7 mouse cellular contexts compared by ENCODE assay signal in genomic region chr10:127152556-127152955, GRCm38 (mm10). TPM values are rescaled to one million over a fixed set of nuclear protein-coding genes. Genes with fewer than 3 reads are reported as not detected.
DNase-seq lines count a peak whose midpoint lies in the region; TF ChIP-seq lines count a peak whose summit lies in the region.
"Not testable (repeated sequence)": the region's sequence is repeated elsewhere in the genome, so short reads cannot be mapped to it uniquely, and the experiment has no call there.
"Had no signal": no experiment of that assay in that cellular context is flagged by ENCODE, and none has a peak within 500 bp of the region (broad histone marks: within the 10 kb centered on the region; RNA-seq: fewer than 3 reads in every experiment).

No protein-coding gene starts in this region.

- peak overlapping the region; percentile 18 for H3K27ac ChIP-seq in ES-Bruce4 (ENCODE audit: insufficient read depth, low read length)
- 0 out of 2 replicates have a peak overlapping the region, but pooled peaks have one; percentile 9 for H3K27ac ChIP-seq in liver, adult 2 months (replicated peaks; ENCODE audit: insufficient read depth, low read depth, low read length)
- peak overlapping the region; percentile 78 for H3K27ac ChIP-seq in small intestine, adult 2 months (ENCODE audit: insufficient read depth, low read depth, low read length)

- not testable (repeated sequence) for H3K9me3 ChIP-seq in ES-Bruce4 (replicated peaks; ENCODE audit: control insufficient read depth, insufficient read depth, low read length, poor library complexity, severe bottlenecking)

- not testable (repeated sequence) for H3K36me3 ChIP-seq in ES-Bruce4 (ENCODE audit: control insufficient read depth, insufficient read depth, low read length, poor library complexity, severe bottlenecking); liver, adult 2 months (ENCODE audit: control insufficient read depth, insufficient read depth, low read length); small intestine, adult 2 months (ENCODE audit: control insufficient read depth, insufficient read depth, low read length)

- H3K4me1 ChIP-seq in ES-Bruce4 (ENCODE audit: control insufficient read depth, insufficient read depth, low read length), result not testable (repeated sequence)
- peaks cover 16% of the 10 kb centered on the region for H3K4me1 ChIP-seq in liver, adult 2 months (ENCODE audit: control insufficient read depth, insufficient read depth, low read length)
- H3K4me1 ChIP-seq in small intestine, adult 2 months (ENCODE audit: control insufficient read depth, insufficient read depth, insufficient read length, low read length), result peaks cover 31% of the 10 kb centered on the region

- not testable (repeated sequence) for TF ChIP-seq EP300 in ES-Bruce4 (IDR thresholded peaks at IDR 0.05; ENCODE audit: insufficient read depth, low read depth, low read length)

- H3K4me3 ChIP-seq in ES-Bruce4 (ENCODE audit: low read depth, low read length); liver, adult 2 months (ENCODE audit: insufficient read depth, low read depth, low read length); small intestine, adult 2 months (ENCODE audit: low read depth, low read length): not testable (repeated sequence)

- not testable (repeated sequence) for H3K9ac ChIP-seq in ES-Bruce4 (ENCODE audit: low read depth, poor library complexity, severe bottlenecking); liver, adult 2 months (ENCODE audit: low read depth, low read length)

- not testable (repeated sequence) for TF ChIP-seq CTCF in ES-Bruce4 (IDR thresholded peaks at IDR 0.05; ENCODE audit: low read depth, low read length); liver, adult 2 months (IDR thresholded peaks at IDR 0.05; ENCODE audit: low read depth, low read length); small intestine, adult 2 months (IDR thresholded peaks at IDR 0.05; ENCODE audit: extremely low read depth, insufficient read length, insufficient replicate concordance, low read depth, low read length)

- DNase-seq in ES-CJ7 (ENCODE audit: low read depth, low spot score), result peak; percentile 77
- DNase-seq in R1 (ENCODE audit: low read depth, low spot score), result peak; percentile 91
- peak; percentile 85 for DNase-seq in ZHBTc4 (ENCODE audit: low read depth, low spot score)
- not testable (repeated sequence) for DNase-seq in liver, adult 2 months (ENCODE audit: extremely low read depth, low read depth, low spot score)

- H3K27me3 ChIP-seq in ES-Bruce4 (ENCODE audit: control insufficient read depth, insufficient read depth, low read length, poor library complexity, severe bottlenecking); liver, adult 2 months (ENCODE audit: control insufficient read depth, insufficient read depth, low read length); small intestine, adult 2 months (ENCODE audit: control insufficient read depth, insufficient read depth, low read length): not testable (repeated sequence)

- WGBS in liver, adult 2 months, result 91% methylated on average over 10 of the region's 10 CpGs
- 77% methylated on average over 10 of the region's 10 CpGs for WGBS in small intestine, adult 2 months

- H3K79me2 ChIP-seq in liver, adult 2 months (ENCODE audit: control insufficient read depth, insufficient read depth, low read length), result not testable (repeated sequence)

- not testable (repeated sequence) for TF ChIP-seq POLR2A in ES-Bruce4 (IDR thresholded peaks at IDR 0.05; ENCODE audit: insufficient read depth, low read length); liver, adult 2 months (IDR thresholded peaks at IDR 0.05; ENCODE audit: extremely low read depth, insufficient read depth, low read length); small intestine, adult 2 months (IDR thresholded peaks at IDR 0.05; ENCODE audit: low read depth, low read length)

RNA-seq across cellular contexts. Expression of gene B4galnt1, which starts 12.5 kb away (rescaled TPM):
- polyA plus RNA-seq in ES-Bruce4 (2011; ENCODE audit: insufficient read depth, insufficient read length, low read depth, missing spikeins), result 7.7 and 9.5 TPM in 2 replicates
- 21.9 and 36.3 TPM in 2 replicates for total RNA-seq in liver, adult 2 months (2014; rRNA removed)
- polyA plus RNA-seq in liver, adult 2 months (2012; rRNA removed), result 85.0 and 89.8 TPM in 2 replicates
- polyA plus RNA-seq in small intestine, adult 2 months (2012; rRNA removed), result 228 and 484 TPM in 2 replicates

RNA-seq across cellular contexts. Expression of gene Slc26a10, which starts 27.9 kb away (rescaled TPM):
- 24.6 and 35.2 TPM in 2 replicates for polyA plus RNA-seq in ES-Bruce4 (2011; ENCODE audit: insufficient read depth, insufficient read length, low read depth, missing spikeins)
- total RNA-seq in liver, adult 2 months (2014; rRNA removed), result 1.3 and 3.1 TPM in 2 replicates
- 4.1 and 5.8 TPM in 2 replicates for polyA plus RNA-seq in liver, adult 2 months (2012; rRNA removed)
- 0.56 and 0.85 TPM in 2 replicates for polyA plus RNA-seq in small intestine, adult 2 months (2012; rRNA removed)

RNA-seq across cellular contexts. Expression of gene Os9, which starts 31.6 kb away (rescaled TPM):
- polyA plus RNA-seq in ES-Bruce4 (2011; ENCODE audit: insufficient read depth, insufficient read length, low read depth, missing spikeins), result 14.1 and 16.7 TPM in 2 replicates
- 130 TPM in 2 replicates for total RNA-seq in liver, adult 2 months (2014; rRNA removed)
- 128 and 130 TPM in 2 replicates for polyA plus RNA-seq in liver, adult 2 months (2012; rRNA removed)
- polyA plus RNA-seq in small intestine, adult 2 months (2012; rRNA removed), result 59.8 and 117 TPM in 2 replicates

RNA-seq across cellular contexts. Expression of gene Arhgef25, which starts 37.3 kb away (rescaled TPM):
- 50.9 and 54.3 TPM in 2 replicates for polyA plus RNA-seq in ES-Bruce4 (2011; ENCODE audit: insufficient read depth, insufficient read length, low read depth, missing spikeins)
- 0.83 and 0.87 TPM in 2 replicates for total RNA-seq in liver, adult 2 months (2014; rRNA removed)
- polyA plus RNA-seq in liver, adult 2 months (2012; rRNA removed), result 0.91 and 1.4 TPM in 2 replicates
- 8.8 and 10.4 TPM in 2 replicates for polyA plus RNA-seq in small intestine, adult 2 months (2012; rRNA removed)
- polyA plus RNA-seq: activated CD4-positive, CD25-positive, alpha-beta regulatory T cell, adult 4 months had no signal

RNA-seq across cellular contexts. Expression of gene Dtx3, which starts 43.0 kb away (rescaled TPM):
- 49.8 and 50.8 TPM in 2 replicates for polyA plus RNA-seq in ES-Bruce4 (2011; ENCODE audit: insufficient read depth, insufficient read length, low read depth, missing spikeins)
- total RNA-seq in liver, adult 2 months (2014; rRNA removed), result 1.5 and 1.8 TPM in 2 replicates
- 5.2 and 10.0 TPM in 2 replicates for polyA plus RNA-seq in liver, adult 2 months (2012; rRNA removed)
- 24.0 and 35.3 TPM in 2 replicates for polyA plus RNA-seq in small intestine, adult 2 months (2012; rRNA removed)

Comparison
In these comparisons a context has a peak if more than half of its experiments do, and no peak if none do; other contexts are left out.
1. H3K27ac ChIP-seq: peak in every context shown above with its lines; median percentile 78 in small intestine, adult 2 months; 18 in ES-Bruce4; 9 in liver, adult 2 months.